Mouse (Mus musculus): Measurements from ENCODE around the gene Prkch.

- no peak for TF ChIP-seq POLR2A (IDR thresholded peaks at IDR 0.05; ENCODE audit: insufficient read depth, low read depth, low read length)
- no peak for TF ChIP-seq CTCF (IDR thresholded peaks at IDR 0.05; ENCODE audit: insufficient read depth, low read depth, low read length)
These were observed 15.9 kb downstream of the Prkch start for GRCm38 (mm10) chr12:73600457-73600856.
